Mouse (Mus musculus) spleen, adult 12 weeks (tissue): Measurements from ENCODE around the gene Col11a2.

Experiments used
- DNase-seq: peaks from one replicate; pipeline ENCODE4 v3.0.0; 2022; ENCODE audit warnings: low spot score

Gene Col11a2

DNA sequence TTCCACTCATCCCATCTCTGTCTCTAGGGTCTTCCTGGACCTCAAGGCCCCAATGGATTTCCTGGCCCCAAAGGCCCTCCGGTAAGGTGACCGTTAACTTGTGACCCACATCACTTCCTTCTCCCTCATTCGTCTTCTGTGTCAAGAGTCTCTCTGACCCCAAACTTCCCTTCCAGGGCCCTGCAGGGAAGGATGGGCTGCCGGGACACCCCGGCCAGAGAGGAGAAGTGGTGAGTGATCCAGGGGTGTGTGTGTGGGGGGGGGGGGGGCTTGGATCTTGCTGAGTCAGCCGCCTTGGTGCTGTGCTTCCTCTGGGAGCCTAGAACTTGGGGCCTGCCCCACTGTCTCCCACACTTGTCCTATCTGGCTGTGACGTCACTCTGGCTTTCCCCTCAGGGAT, 18.0 kb downstream of the Col11a2 start:
- DNase-seq: no peak

DNA sequence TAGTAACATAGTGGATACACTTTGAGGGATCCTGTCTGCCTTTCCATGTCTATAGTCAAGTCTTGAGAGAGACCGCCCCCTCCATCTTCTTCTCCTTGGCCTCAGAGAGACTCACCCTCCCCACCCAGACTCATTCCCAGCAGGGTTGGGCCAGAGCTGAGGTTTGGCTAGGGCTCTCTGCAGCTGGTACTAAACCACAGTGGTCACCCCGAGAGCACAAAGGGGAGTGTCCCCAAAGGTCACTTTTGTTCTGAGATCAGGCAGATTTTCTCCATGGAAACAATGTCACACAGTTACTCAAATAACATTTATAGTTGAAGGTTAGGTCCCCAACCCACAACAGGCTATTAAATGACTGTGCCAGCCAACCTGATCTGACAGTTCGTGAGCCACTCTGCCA, 29.6 kb downstream of the Col11a2 start:
- no peak for DNase-seq

DNA sequence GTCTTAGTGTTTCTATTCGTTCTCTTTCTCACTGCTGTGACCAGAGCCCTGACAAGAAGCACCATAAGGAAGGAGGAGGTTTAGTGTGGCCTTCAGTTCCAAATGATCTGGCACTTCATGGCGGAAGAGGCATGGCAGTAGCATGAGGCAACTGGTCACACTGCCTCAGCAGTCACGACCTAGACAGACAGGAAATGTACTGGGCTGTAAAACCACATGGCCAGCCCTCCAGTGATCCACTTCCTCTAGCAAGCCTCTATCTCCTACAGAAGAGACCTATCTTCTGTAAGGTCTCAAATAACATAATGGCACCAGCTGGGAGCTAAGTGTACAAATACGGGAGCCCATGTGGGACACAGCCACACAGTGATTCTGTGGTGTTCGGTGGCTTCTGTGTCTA, 32.9 kb downstream of the Col11a2 start:
- no peak for DNase-seq

DNA sequence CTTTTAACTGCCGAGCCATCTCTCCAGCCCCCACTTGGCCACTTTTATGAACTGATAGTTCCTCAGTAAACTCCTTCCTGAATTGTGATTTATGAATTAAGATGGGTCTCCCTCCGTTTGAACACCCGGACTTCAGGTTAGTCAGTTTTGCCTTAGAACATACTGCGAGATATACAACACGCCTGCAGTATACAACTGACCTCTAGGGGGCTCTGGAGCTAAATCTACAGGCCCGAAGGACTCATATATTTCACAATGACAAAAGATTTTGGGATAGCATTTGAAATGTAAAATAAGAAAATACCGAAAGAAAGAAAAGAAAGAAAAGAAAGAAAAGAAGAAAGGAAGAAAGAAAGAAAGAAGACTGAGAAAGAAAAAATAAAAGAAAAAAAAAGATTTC, 36.0 kb downstream of the Col11a2 start:
- peak; percentile 53 for DNase-seq

DNA sequence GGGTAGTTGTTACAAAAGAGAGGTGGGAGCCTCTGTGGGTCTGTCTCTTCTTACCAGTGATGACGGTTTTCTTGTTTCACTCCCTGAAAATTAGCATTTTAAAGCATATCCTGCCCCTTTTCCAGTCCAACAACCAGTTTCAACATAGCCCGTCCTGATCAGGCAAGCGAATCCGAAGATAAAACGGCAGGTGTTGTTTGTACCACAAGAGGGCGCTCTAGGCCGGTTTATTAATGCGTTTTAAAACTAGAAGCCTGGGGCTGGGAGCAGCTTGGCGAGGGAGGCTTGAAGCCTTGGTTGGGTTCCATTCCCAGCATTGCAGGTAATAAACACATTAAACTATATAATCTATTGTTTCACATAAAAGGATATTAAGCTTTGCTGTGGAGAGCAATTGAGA, 38.3 kb downstream of the Col11a2 start:
- DNase-seq: peak; percentile 59

DNA sequence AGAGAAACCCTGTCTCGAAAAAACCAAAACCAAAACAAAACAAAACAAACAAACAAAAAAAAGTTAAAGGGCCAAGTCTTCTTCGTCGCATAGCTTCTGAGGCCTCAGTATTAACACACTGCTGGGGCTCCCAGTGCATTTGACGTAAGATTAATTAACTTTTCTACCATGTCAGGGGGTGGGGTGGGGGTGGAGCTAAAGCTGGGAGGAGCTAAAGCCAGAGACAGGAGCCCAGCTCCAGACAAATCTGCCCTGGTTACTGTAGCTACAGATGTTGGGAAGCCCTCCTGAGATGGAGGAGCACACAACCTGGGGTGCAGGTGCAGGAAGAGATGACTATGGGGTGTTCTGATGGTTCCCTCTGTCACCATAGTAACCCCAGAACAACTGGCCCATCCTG, 38.9 kb downstream of the Col11a2 start:
- no peak for DNase-seq

DNA sequence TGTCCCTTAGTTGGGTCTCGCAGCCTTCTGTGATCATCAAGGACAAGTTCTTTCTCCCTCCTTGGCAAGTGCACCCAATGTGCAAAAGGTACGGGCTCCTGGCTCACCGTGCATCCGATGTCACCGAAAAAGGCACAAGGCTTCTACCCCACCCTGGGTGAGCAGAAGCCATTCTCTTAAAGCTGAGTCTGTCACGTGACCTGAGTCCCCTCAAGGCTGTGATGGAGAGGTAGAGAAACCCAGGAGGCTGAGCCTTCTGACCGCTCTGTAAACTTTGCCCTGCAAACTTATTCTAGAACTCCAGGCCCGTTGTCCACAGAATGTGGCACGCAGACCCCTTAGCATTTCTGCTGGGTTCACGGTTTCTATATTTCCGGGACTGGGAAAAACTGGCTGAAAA, 39.8 kb downstream of the Col11a2 start:
- no peak for DNase-seq

DNA sequence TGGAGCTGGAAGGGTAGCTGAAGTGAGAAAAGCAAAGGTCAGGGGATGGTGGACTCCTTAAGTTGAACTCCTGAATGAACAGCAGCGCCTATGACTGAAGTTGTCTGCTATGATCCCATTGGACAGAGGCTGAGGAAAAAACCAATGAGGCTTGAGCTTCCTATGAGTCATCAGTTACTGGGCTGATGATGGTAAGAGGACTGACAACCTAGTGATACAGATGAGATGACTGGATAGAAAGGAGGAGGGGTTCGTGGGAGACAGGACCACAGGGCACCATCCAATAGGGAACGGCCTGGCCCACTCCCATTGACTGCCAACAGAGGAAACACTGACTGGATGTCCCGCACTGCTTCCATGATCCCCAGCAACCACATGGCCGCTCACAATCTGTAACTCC, 40.4 kb downstream of the Col11a2 start:
- DNase-seq: no peak

DNA sequence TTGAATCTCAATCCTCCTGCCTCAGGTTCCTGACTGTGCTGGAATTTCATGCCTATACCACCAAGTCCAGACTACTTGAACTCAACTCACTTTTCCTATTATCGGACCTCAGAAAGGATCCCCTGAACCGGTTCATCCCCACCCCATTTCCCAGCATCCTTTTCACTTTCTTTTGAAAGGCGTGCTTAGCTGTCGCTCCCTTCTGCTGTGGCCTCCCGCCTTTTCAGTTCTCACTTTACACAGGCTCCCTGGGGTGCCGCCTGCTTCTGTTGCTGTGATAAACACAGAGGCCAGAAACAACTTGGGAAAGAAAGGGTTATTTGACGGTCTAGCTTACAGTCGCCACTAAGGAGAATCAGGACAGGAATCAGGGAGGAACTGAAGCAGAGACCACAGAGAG, 43.9 kb downstream of the Col11a2 start:
- DNase-seq: no peak

DNA sequence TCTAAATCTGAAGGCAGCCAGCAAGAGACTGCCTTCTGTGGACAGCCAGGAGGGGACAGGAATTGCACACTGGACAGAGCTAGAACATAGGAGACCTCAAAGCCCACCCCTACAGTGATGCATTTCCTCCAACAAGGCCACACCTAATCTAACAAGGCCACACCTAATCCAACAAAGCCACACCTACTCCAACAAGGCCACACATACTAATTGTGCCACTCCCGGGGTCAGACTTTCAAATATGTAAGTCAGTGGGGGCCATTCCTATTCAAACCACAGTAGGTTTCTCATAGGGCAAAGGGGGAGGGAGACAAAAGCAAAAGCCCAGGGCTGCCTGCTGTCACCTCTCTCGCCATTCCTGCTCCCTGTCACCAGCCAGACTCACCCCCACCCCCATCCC, 48.1 kb downstream of the Col11a2 start:
- no peak for DNase-seq

DNA sequence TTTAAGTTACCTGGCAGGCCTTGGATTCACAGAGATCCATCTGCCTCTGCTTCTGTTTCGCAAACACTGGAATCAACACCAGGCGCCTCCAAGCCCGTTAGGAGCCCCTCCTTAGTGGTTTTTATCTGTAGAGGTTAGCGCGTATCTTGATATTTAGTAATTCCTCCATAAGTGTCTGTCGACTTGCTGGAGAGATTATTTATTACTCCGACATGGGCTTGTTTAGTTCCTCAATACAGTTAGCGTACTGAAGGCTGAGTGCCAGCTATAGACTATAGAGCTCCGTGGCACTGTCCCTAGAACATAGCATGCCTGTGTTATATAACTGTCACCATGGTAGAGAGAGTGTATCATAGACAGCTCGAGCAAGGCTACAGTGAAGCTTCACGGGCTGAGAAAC, 48.9 kb downstream of the Col11a2 start:
- no peak for DNase-seq

DNA sequence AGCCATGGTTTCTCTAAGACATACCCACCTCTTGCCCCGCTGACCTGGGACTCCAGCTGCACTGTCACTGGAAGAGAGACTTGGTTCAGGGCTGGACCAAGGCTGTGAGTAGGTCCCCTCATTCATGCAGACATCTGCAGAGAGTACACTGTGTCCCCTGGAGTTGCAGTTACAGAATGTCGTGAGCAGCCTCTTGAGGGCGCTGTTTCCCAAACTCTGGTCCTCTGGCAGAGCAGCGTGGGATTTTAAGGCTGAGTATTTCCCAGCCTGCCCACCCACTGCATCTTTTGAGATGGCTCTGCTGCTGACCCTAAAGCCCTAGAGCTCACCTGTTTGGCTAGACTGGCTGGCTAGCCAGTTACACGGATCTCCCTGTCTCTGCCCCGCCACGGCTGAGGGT, 51.7 kb downstream of the Col11a2 start:
- DNase-seq: no peak

DNA sequence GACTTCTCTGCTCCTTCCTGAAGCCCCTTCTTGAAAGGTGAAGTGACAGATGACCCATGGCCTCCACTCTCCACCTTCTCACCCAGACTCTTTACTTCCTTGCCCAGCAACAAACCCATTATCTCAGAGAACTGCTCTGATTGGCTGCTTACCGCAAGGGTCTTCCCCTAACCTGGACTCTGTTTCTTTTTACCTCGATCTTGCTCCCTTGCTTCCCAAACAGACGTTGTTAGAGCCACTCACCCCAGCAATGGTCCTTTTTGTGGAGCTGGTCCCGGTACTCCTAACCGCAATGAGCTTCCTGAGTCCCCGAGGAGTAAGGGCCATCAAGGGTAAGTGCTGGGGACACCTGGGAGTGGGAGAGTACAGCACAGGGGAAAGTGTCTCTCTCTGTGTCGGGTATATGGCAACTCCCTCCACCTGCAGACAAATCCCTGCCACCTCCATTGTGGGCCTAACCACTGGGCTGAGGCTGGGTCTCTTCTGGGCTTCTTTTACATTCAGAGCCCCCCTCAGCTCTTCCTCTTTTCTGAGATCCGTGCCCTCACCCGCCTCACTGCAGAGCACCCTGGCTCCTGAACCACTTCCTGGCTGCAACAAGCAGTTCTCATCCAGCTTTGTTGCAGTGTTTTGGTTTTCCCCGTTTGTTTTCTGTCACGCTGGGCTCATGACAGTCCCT, 53.1 kb downstream of the Col11a2 start, which contains the start of gene H2-Oa:
Gene H2-Oa (plus strand): TSS at position 144 of the 679 bp plus-strand sequence.
- no peak for DNase-seq

DNA sequence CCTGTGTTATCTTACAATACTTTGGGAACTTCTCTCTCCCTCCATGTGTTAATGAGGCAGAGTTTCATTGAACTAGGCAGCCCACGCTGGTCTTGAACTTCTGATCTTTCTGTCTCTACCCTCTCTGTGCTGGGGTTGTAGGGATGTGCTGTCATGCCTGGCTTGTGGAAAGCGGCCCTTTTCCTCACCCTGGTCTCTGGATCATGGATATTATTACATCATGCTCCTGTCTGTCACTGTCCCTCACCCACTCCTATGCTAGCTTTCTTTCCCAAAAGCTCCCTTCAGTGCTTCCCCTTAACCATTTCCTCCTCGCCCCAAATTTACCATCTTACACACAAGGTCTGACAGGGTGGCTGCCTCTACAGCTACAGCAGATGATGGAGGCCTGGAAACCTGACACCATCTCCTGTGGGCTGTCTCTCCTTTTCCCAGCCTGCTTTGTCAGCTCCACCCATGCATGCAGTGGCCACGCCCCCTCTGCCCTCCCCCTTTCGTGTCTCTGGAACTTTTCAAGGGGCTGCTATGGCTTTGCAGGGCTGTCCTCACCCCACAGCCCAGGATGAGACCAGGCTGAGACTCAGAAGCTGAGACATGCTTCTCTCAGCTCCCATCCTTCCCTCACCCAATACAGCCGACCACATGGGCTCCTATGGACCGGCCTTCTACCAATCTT, 54.1 kb downstream of the Col11a2 start:
- no peak for DNase-seq

DNA sequence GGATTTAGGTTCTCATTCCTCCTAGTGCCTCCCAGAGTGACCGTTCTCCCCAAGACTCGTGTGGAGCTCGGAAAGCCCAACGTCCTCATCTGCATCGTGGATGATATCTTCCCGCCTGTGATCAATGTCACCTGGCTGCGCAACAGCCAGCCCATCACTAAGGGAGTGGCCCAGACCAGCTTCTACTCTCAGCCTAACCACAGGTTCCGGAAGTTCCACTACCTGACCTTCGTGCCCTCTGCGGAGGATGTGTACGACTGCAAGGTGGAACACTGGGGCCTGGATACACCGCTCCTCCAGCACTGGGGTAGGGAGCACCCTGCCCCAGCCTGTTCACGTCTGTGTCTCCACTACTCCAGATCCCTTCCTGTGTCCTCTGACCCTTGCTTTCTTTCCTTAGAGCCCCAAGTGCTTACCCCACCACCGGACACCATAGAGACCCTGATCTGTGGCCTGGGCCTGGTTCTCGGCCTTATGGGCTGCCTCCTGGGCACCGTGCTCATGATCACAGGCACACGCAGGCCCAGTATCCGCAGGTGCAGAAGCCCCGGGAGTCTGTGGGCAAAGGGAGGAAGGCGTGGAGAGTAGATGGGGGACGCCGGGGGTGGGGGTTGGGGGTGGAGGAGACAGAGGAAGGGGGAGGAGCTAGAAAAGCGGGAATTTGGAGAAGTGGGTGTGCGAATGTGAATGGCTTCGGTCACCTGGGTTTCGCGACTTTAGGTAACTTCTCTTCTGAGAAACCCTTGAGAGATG, 55.2 kb downstream of the Col11a2 start:
- DNase-seq: no peak

DNA sequence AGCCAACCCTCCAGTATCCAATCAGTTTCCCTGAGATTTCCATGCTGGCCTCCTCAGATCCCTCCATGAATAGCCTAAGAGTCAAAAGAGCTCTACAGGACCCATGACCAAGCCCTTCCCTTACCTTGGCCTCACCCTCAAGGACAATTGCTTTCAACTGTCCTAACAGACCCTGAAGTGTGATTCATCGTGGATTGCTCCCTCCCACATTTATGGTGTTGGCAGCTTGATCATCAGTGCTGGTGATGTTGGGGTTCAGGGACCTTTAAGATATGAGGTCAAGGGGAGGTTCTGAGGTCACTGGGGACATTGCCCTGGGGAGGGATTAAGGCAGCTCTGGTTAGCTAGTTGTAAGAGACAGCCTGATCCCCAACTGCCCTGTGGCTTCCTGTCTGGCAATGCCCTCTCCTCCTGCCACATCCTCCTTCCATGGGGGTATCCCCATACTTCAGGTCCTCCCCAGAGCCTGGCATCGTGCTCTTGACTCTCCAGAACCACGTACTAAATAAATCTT, 57.3 kb downstream of the Col11a2 start:
- no peak for DNase-seq

DNA sequence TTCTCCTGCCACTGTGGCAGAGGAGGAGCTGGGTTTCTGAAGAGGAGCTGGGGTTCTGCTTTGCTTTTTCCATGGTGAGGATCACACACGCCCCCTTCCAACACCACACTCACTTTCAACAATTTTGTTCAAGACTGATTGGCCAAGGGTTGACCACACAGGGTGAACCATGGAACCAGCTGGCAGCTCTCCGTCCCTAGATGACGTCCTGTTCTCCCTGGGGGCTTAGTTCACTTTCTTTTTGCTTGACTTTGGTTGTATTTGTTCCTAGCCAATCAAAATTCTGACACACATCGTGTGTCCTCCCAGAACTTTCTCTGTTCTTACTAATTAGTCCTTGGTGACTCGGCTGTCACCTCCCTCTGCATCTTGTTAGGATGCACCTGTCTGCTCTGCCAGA, 58.0 kb downstream of the Col11a2 start:
- no peak for DNase-seq

DNA sequence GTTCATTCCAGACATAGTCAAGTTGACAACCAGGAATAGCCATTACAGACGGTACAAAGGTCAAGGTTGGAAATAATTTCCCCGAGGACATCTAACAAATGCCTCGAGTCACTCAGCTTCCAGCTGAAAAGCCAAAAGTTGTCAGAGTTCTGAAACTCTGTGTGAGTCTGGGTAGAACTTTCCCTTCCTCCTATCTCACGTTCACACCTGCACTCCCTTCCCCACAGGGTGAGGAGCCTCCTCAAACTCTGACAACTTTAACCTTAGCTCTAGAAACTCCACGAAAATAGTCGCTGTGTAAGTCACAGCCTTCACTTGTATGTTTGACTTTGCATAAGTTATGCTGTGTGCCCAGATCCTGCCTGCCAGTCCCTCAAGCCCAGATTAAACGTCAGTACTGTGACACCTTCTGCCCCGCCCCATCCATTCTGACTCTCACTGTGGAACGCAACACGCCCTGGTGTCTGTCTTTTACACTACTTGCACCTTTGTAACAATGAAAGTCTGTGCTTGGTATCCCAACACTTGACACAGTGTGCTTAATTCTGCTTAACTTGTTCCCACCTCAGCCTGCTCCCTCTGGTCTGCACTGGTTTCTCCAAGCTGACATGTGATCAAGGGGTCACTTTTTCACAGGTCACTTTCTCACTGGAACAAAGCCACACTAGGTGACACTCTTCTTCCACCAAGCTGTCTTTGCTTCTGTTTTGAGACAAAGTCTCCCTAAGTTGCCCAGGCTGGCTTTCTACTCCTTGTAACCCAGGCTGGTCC, 59.7 kb downstream of the Col11a2 start:
- no peak for DNase-seq

DNA sequence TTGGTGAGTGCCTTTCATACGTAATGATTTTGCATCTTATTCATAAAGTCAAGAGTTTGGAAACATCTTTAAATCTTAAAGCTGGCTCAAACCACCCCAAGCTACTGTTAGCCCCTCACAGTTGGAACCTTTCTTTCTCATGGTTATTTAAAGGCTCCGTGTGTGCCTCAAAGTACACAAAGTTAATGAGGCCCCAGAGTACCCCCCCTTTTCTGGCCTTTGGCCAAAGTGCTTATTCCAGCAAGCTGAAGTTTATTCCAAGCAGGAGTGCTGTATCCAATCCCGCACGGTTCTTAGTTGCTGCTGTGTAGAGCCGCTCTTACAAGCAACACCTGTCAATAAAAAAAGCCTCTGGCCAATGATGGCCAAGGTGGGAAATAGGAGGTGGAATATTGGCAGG, 60.3 kb downstream of the Col11a2 start:
- DNase-seq: no peak

DNA sequence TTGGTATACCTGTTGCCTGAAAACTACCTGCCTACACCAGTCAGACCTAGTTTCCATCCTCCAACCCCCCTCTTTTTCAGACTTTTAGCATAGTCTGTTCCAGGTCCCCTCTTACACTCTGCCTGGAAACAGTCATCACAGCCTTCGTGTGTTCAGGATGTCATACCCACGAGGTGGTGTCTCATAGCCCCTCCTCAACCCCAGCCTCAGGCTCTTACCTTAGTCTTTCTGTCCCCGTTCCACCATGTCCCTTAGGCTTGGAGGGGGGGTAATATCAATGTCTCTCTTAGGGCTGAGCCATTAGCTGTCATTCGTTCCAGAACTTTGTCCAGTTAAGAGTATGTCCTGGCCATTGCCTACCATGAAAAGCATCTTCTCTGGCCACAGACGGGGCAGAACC, 61.9 kb downstream of the Col11a2 start:
- DNase-seq: no peak

DNA sequence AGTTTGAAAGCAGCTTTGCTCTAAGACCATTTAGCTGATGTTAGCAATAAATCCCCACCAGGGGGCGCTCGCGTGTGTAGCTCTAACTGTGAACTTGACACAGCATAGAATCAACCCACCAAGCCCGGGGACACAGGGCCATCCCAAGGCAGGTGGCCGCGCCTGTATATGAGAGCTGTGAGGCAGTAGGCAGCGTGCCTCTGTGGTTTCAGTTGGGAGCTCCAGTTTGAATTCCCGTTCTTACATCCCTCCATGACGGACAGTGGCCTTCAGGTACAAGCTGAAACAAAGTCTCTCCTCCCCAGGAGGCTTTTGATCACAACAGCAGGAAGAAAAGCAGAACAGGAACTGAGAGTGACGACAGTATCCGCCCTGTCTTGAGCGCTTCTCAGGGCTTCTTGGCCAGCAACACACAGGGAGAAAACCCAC, 62.4 kb downstream of the Col11a2 start:
- peak; percentile 91 for DNase-seq

DNA sequence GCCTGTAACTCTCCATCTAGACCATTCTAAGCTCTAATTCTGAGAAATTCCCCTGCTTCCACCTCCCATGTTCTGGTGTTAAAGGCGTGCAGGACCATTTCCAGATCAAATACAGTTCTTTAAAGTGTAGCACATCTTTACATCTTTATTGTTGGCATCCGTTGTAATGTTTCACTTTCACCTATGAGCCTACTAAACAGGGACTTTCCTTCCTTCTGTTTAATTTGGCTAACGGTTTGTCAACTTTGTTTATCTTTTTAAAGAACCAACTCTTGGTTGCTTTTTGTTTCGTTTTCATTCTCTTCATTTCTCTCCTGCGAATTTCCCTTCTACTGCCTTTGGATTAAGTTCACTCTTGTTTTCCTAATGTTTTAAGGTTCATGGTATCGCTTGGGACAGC, 63.6 kb downstream of the Col11a2 start:
- DNase-seq: no peak
